Mouse (Mus musculus): Measurements from ENCODE around the gene Zfp60. TPM values are rescaled to one million over a fixed set of nuclear protein-coding genes. Genes with fewer than 3 reads are reported as not detected.

Gene Zfp60
- polyA plus RNA-seq (2015; fragmentation: Nextera tagmentation; extraction: Ambion mirVana), result 8.4 and 9.3 TPM in 2 replicates

GRCm38 (mm10) chr7:27731281-27731883, at the start of gene Zfp60:
Gene Zfp60, plus strand, starts transcription at chr7:27731389.
- Histone ChIP-seq H3K4me3 (ENCODE audit: low read depth, low read length) (peak within 1 kb of the TSS; percentile 66), H3K27me3 (ENCODE audit: control insufficient read depth, insufficient read depth, low read length) (no peaks in the 10 kb centered on the region), H3K9me3 (ENCODE audit: control insufficient read depth, low read length) (no peaks in the 10 kb centered on the region), H3K4me1 (replicated peaks; ENCODE audit: control insufficient read depth, insufficient read depth) (no peaks in the 10 kb centered on the region), H3K27ac (replicated peaks) (peak within 1 kb of the TSS; percentile 94), H3K36me3 (ENCODE audit: control insufficient read depth, insufficient read depth, low read length) (no peaks in the 10 kb centered on the region), H3K9ac (ENCODE audit: low read length) (peak within 1 kb of the TSS; percentile 69), H3K4me2 (replicated peaks; ENCODE audit: low read depth) (peak within 1 kb of the TSS; percentile 80)
- DNase-seq (ENCODE audit: low spot score) (peak; percentile 89), ATAC-seq (ENCODE audit: low FRiP score, low TSS enrichment) (peak; percentile 96)
- TF ChIP-seq EP300 (optimal IDR thresholded peaks at IDR 0.05) (no peak), CTCF (IDR thresholded peaks at IDR 0.05; ENCODE audit: low read depth) (peak; percentile 66)
- WGBS, result under 1% methylated on average over 35 of the region's 35 CpGs

GRCm38 (mm10) chr7:27683218-27683617, 48.0 kb upstream of the Zfp60 start:
- no peak for TF ChIP-seq CTCF (IDR thresholded peaks at IDR 0.05; ENCODE audit: low read depth)
- TF ChIP-seq EP300 (optimal IDR thresholded peaks at IDR 0.05), result no peak
- Histone ChIP-seq H3K36me3 (ENCODE audit: control insufficient read depth, insufficient read depth, low read length) (no peaks in the 10 kb centered on the region), H3K4me1 (replicated peaks; ENCODE audit: control insufficient read depth, insufficient read depth) (no peaks in the 10 kb centered on the region), H3K4me3 (ENCODE audit: low read depth, low read length) (no peak overlapping the region), H3K4me2 (replicated peaks; ENCODE audit: low read depth) (no peak overlapping the region), H3K9ac (ENCODE audit: low read length) (no peak overlapping the region), H3K27ac (replicated peaks) (no peak overlapping the region), H3K9me3 (ENCODE audit: control insufficient read depth, low read length) (no peaks in the 10 kb centered on the region), H3K27me3 (ENCODE audit: control insufficient read depth, insufficient read depth, low read length) (no peaks in the 10 kb centered on the region)
- no peak for ATAC-seq (ENCODE audit: low FRiP score, low TSS enrichment)
- WGBS, result 49% methylated on average over 2 of the region's 2 CpGs
- no peak for DNase-seq (ENCODE audit: low spot score)

- Histone ChIP-seq H3K9ac (ENCODE audit: low read length) (no peak overlapping the region), H3K27ac (replicated peaks) (no peak overlapping the region), H3K4me1 (replicated peaks; ENCODE audit: control insufficient read depth, insufficient read depth) (no peaks in the 10 kb centered on the region), H3K27me3 (ENCODE audit: control insufficient read depth, insufficient read depth, low read length) (no peaks in the 10 kb centered on the region), H3K36me3 (ENCODE audit: control insufficient read depth, insufficient read depth, low read length) (no peaks in the 10 kb centered on the region), H3K9me3 (ENCODE audit: control insufficient read depth, low read length) (no peaks in the 10 kb centered on the region), H3K4me3 (ENCODE audit: low read depth, low read length) (no peak overlapping the region), H3K4me2 (replicated peaks; ENCODE audit: low read depth) (no peak overlapping the region)
- ATAC-seq (ENCODE audit: low FRiP score, low TSS enrichment) (no peak), DNase-seq (ENCODE audit: low spot score) (no peak)
- no peak for TF ChIP-seq EP300 (optimal IDR thresholded peaks at IDR 0.05)
- WGBS, result 35% methylated on average over 5 of the region's 5 CpGs
These were observed 46.0 kb upstream of the Zfp60 start for GRCm38 (mm10) chr7:27685220-27685619.

- Histone ChIP-seq H3K36me3 (ENCODE audit: control insufficient read depth, insufficient read depth, low read length) (no peaks in the 10 kb centered on the region), H3K27me3 (ENCODE audit: control insufficient read depth, insufficient read depth, low read length) (no peaks in the 10 kb centered on the region), H3K27ac (replicated peaks) (no peak overlapping the region), H3K9me3 (ENCODE audit: control insufficient read depth, low read length) (no peaks in the 10 kb centered on the region), H3K4me2 (replicated peaks; ENCODE audit: low read depth) (no peak overlapping the region), H3K9ac (ENCODE audit: low read length) (no peak overlapping the region), H3K4me1 (replicated peaks; ENCODE audit: control insufficient read depth, insufficient read depth) (no peaks in the 10 kb centered on the region), H3K4me3 (ENCODE audit: low read depth, low read length) (no peak overlapping the region)
- TF ChIP-seq CTCF (IDR thresholded peaks at IDR 0.05; ENCODE audit: low read depth) (peak; percentile 90), EP300 (optimal IDR thresholded peaks at IDR 0.05) (no peak)
- under 1% methylated on average over 6 of the region's 6 CpGs for WGBS
- no peak for ATAC-seq (ENCODE audit: low FRiP score, low TSS enrichment)
- no peak for DNase-seq (ENCODE audit: low spot score)
These were observed 45.5 kb upstream of the Zfp60 start for GRCm38 (mm10) chr7:27685681-27686080.

GRCm38 (mm10) chr7:27687043-27687442, 44.1 kb upstream of the Zfp60 start:
- DNase-seq (ENCODE audit: low spot score), result no peak
- H3K4me3 ChIP-seq (ENCODE audit: low read depth, low read length), result no peak overlapping the region
- no peak for TF ChIP-seq CTCF (IDR thresholded peaks at IDR 0.05; ENCODE audit: low read depth)
- no peak for TF ChIP-seq EP300 (optimal IDR thresholded peaks at IDR 0.05)
- H3K4me1 ChIP-seq (replicated peaks; ENCODE audit: control insufficient read depth, insufficient read depth), result no peaks in the 10 kb centered on the region
- no peaks in the 10 kb centered on the region for H3K27me3 ChIP-seq (ENCODE audit: control insufficient read depth, insufficient read depth, low read length)
- H3K9me3 ChIP-seq (ENCODE audit: control insufficient read depth, low read length), result no peaks in the 10 kb centered on the region
- no peak overlapping the region for H3K27ac ChIP-seq (replicated peaks)
- no peak for ATAC-seq (ENCODE audit: low FRiP score, low TSS enrichment)
- no peak overlapping the region for H3K9ac ChIP-seq (ENCODE audit: low read length)
- 79% methylated on average over 1 of the region's 1 CpGs for WGBS
- H3K4me2 ChIP-seq (replicated peaks; ENCODE audit: low read depth), result no peak overlapping the region
- H3K36me3 ChIP-seq (ENCODE audit: control insufficient read depth, insufficient read depth, low read length), result no peaks in the 10 kb centered on the region

- H3K4me2 ChIP-seq (replicated peaks; ENCODE audit: low read depth), result peak overlapping the region; percentile 70; the same call in 1 of the 2 replicates
These were observed 43.4 kb upstream of the Zfp60 start for GRCm38 (mm10) chr7:27687836-27688235.

More at GRCm38 (mm10) chr7:27687836-27688235, 43.4 kb upstream of the Zfp60 start:
- ATAC-seq (ENCODE audit: low FRiP score, low TSS enrichment) (no peak), DNase-seq (ENCODE audit: low spot score) (no peak)
- 63% methylated on average over 3 of the region's 3 CpGs for WGBS
- H3K9me3 ChIP-seq (ENCODE audit: control insufficient read depth, low read length), result no peaks in the 10 kb centered on the region
- no peak overlapping the region for H3K27ac ChIP-seq (replicated peaks)
- H3K4me3 ChIP-seq (ENCODE audit: low read depth, low read length), result no peak overlapping the region
- H3K4me1 ChIP-seq (replicated peaks; ENCODE audit: control insufficient read depth, insufficient read depth), result no peaks in the 10 kb centered on the region
- no peak for TF ChIP-seq CTCF (IDR thresholded peaks at IDR 0.05; ENCODE audit: low read depth)
- TF ChIP-seq EP300 (optimal IDR thresholded peaks at IDR 0.05), result no peak
- H3K27me3 ChIP-seq (ENCODE audit: control insufficient read depth, insufficient read depth, low read length), result no peaks in the 10 kb centered on the region
- H3K36me3 ChIP-seq (ENCODE audit: control insufficient read depth, insufficient read depth, low read length), result no peaks in the 10 kb centered on the region
- H3K9ac ChIP-seq (ENCODE audit: low read length), result no peak overlapping the region

Measured in stomach, postnatal 0 days (tissue).